Mouse (Mus musculus) limb, embryonic 12.5 days (tissue): Measurements from ENCODE around the gene 4931429L15Rik. TPM values are rescaled to one million over a fixed set of nuclear protein-coding genes. Genes with fewer than 3 reads are reported as not detected.
"Not testable (repeated sequence)": the region's sequence is repeated elsewhere in the genome, so short reads cannot be mapped to it uniquely, and the experiment has no call there.

Experiments
- ATAC-seq: fragments of 200-750 bp; cut with Nextera tagmentation; 2 replicates; pipeline ENCODE4 v1.8.0; 2017; ENCODE audit warnings: low read depth, moderate TSS enrichment; ENCODE audit not compliant: insufficient number of reproducible peaks, insufficient read depth, low FRiP score, low TSS enrichment
- H3K27ac ChIP-seq: fragments of 300-500 bp; sonication (generic); 2 replicates; pipeline ENCODE4 v1.5.1; 2016; ENCODE audit warnings: mild to moderate bottlenecking, moderate library complexity
- H3K27me3 ChIP-seq: fragments of 300-500 bp; sonication (generic); 2 replicates; pipeline ENCODE4 v1.6.1; 2016; ENCODE audit warnings: mild to moderate bottlenecking, moderate library complexity
- H3K36me3 ChIP-seq: fragments of 300-500 bp; sonication (generic); 2 replicates; pipeline ENCODE4 v1.6.1; 2016; ENCODE audit warnings: mild to moderate bottlenecking, moderate library complexity
- H3K4me1 ChIP-seq: fragments of 300-500 bp; sonication (generic); replicated peaks from 2 replicates; pipeline ENCODE4 v1.6.1; 2016
- H3K4me2 ChIP-seq: fragments of 300-500 bp; sonication (generic); 2 replicates; pipeline ENCODE4 v1.6.1; 2016; ENCODE audit warnings: mild to moderate bottlenecking, moderate library complexity
- H3K4me3 ChIP-seq: fragments of 300-500 bp; sonication (generic); replicated peaks from 2 replicates; pipeline ENCODE4 v1.5.1; 2016; ENCODE audit warnings: mild to moderate bottlenecking
- H3K9ac ChIP-seq: fragments of 300-500 bp; sonication (generic); replicated peaks from 2 replicates; pipeline ENCODE4 v1.6.1; 2016; ENCODE audit warnings: mild to moderate bottlenecking, moderate library complexity
- H3K9me3 ChIP-seq: fragments of 300-500 bp; sonication (generic); 2 replicates; pipeline ENCODE4 v1.6.1; 2016; ENCODE audit warnings: mild to moderate bottlenecking, moderate library complexity
- WGBS: fragments of 180-500 bp; shearing (Covaris S2); methylation state at CpG from one replicate; pipeline ENCODE4 v1.1.7; 2016; 5-methylcytosine and 5-hydroxymethylcytosine counted together
- polyA plus RNA-seq: library from polyadenylated mRNA; unstranded; fragments of >200 nt; fragmentation: Nextera tagmentation; extraction: Ambion mirVana; gene quantifications from 2 replicates; pipeline ENCODE4 v1.2.1, GENCODE M21; 2016

Gene 4931429L15Rik
- polyA plus RNA-seq, 1 experiment from 2014 or later = not detected

- Histone ChIP-seq H3K4me2 (no peak overlapping the region), H3K36me3 (no peaks in the 10 kb centered on the region), H3K27ac (no peak overlapping the region), H3K9me3 (no peaks in the 10 kb centered on the region), H3K4me1 (peaks cover 21% of the 10 kb centered on the region), H3K27me3 (peaks cover 23% of the 10 kb centered on the region), H3K4me3 (no peak overlapping the region), H3K9ac (no peak overlapping the region)
- ATAC-seq = no peak
- WGBS = 68% methylated on average over 7 of the region's 7 CpGs
Measured at GRCm38 (mm10) chr9:46337331-46337730, 17.5 kb upstream of the 4931429L15Rik start.

DNA sequence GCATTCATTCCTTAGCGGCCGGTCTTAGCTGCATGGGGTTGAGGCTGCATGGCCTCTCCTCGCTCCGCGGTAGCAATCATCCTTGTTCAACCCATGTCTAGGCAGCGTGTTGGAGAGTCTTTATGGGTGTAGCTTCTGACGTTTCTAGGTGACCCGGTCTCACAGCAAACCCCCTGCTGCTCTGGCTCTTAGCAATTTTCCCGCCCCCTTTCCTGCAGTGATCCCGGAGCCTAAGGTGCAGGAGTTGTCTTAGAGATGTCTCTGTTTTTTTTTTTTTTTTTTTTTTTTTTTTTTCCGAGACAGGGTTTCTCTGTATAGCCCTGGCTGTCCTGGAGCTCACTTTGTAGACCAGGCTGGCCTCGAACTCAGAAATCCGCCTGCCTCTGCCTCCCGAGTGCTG lies 16.5 kb upstream of the 4931429L15Rik start:
- H3K9me3 ChIP-seq, H3K4me2 ChIP-seq, H3K9ac ChIP-seq, H3K4me3 ChIP-seq, ATAC-seq, H3K27ac ChIP-seq, H3K36me3 ChIP-seq: not testable (repeated sequence)
- H3K4me1 ChIP-seq = peaks cover 21% of the 10 kb centered on the region
- 67% methylated on average over 13 of the region's 14 CpGs for WGBS
- H3K27me3 ChIP-seq = peaks cover 23% of the 10 kb centered on the region

DNA sequence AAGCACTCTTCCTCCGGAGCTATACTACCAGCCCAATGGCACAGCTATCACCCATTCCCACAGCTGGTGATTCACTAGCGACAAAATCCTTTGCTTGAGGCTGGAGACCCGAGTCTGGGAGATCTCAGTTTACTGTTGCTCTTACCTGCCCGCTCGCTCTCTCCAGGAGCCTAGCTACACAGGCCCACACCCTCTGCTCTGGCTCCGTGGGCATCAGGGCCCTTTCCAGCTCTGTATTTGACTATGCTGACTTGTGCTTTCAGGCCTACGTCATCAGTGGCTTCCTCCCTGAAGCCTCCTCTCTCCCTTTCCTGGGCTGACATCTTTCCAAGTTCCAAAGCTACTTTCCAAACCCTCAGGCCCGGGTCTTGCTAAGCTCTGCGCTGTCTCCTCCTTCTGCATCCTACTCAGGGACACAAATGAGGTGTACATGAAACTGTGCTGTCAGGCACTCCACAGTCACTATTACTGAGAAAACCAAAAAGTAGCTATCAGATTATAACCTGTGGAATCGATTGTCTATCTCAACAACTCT lies 15.7 kb upstream of the 4931429L15Rik start:
- H3K4me2 ChIP-seq = no peak overlapping the region
- no peak for ATAC-seq
- H3K27me3 ChIP-seq = peaks cover 25% of the 10 kb centered on the region
- H3K27ac ChIP-seq = no peak overlapping the region
- no peak overlapping the region for H3K9ac ChIP-seq
- H3K36me3 ChIP-seq = no peaks in the 10 kb centered on the region
- peaks cover 21% of the 10 kb centered on the region for H3K4me1 ChIP-seq
- no peaks in the 10 kb centered on the region for H3K9me3 ChIP-seq
- WGBS = 75% methylated on average over 10 of the region's 10 CpGs
- no peak overlapping the region for H3K4me3 ChIP-seq

GRCm38 (mm10) chr9:46334471-46335025 lies 14.8 kb upstream of the 4931429L15Rik start:
- no peak for ATAC-seq

DNA sequence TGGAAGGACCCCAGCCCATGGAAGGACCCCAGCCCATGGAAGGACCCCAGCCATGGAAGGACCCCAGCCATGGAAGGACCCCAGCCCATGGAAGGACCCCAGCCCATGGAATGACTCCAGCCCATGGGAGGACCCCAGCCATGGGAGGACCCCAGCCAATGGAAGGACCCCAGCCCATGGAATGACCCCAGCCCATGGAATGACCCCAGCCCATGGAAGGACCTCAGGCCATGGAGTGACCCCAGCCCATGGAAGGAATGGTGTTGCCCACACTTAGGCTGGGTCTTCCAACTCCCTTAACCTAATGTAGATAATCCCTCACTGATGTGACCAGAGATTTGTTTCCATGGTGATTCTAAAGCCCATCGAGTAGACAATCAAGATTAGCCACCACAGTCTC lies 11.5 kb upstream of the 4931429L15Rik start:
- peaks cover 28% of the 10 kb centered on the region for H3K27me3 ChIP-seq
- H3K4me3 ChIP-seq = no peak overlapping the region
- 89% methylated on average over 1 of the region's 1 CpGs for WGBS
- ATAC-seq = no peak
- H3K4me1 ChIP-seq = peaks cover 23% of the 10 kb centered on the region
- H3K36me3 ChIP-seq = no peaks in the 10 kb centered on the region
- H3K9me3 ChIP-seq = no peaks in the 10 kb centered on the region
- no peak overlapping the region for H3K27ac ChIP-seq
- H3K4me2 ChIP-seq = no peak overlapping the region
- no peak overlapping the region for H3K9ac ChIP-seq

More at GRCm38 (mm10) chr9:46334471-46335025, 14.8 kb upstream of the 4931429L15Rik start:
- Histone ChIP-seq H3K4me1 (peaks cover 23% of the 10 kb centered on the region), H3K36me3 (no peaks in the 10 kb centered on the region), H3K9ac (no peak overlapping the region), H3K9me3 (no peaks in the 10 kb centered on the region), H3K4me3 (no peak overlapping the region), H3K27ac (no peak overlapping the region), H3K27me3 (peaks cover 28% of the 10 kb centered on the region), H3K4me2 (peak overlapping the region; percentile 24; the same call in 1 of the 2 replicates)
- WGBS = 30% methylated on average over 26 of the region's 26 CpGs

- Histone ChIP-seq H3K9me3 (no peaks in the 10 kb centered on the region), H3K4me2 (no peak overlapping the region), H3K27me3 (peaks cover 23% of the 10 kb centered on the region), H3K27ac (no peak overlapping the region), H3K4me3 (no peak overlapping the region), H3K9ac (no peak overlapping the region), H3K36me3 (no peaks in the 10 kb centered on the region), H3K4me1 (peaks cover 23% of the 10 kb centered on the region)
- ATAC-seq = no peak
- WGBS = 48% methylated on average over 6 of the region's 6 CpGs
Measured at GRCm38 (mm10) chr9:46330586-46330895, 10.8 kb upstream of the 4931429L15Rik start.

DNA sequence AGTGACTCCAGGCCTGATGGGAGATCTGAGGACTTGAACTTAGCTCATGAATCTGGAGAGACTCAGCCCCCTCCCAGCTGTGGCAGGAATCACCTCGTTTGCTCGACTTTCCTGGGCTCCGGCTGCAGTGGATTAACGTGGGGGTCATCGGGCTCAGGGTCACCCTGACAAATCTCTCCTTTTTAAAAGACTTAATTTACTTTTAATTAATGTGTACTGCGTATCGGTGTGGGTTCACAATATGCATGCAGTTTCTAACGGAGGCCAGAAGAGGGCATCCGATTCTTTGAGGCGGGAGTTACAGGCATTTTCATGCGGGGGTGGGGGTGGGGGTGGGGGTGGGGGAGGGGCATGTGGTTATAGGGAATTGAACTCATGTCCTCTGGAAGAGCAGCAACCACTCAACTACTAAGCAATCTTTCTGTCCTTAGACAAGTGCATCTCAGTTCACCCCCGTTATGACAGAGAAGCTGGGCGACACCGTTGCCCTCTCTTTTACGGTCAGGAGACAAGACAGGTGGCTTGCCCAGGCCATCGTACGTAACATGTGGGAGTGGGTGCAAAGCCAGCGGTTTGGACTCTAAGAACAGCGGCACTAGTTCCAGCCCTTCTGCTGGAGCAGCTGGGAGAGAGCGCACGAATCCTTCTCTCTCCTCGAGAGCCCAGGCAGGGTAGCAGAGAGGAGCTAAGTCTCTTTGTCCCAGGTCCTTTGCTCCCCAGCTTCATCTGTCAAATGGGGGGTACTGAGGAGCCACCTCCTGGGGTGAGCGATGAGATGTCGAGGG lies 10.2 kb upstream of the 4931429L15Rik start:
- H3K27ac ChIP-seq = no peak overlapping the region
- H3K9me3 ChIP-seq = no peaks in the 10 kb centered on the region
- peaks cover 23% of the 10 kb centered on the region for H3K4me1 ChIP-seq
- no peaks in the 10 kb centered on the region for H3K36me3 ChIP-seq
- no peak overlapping the region for H3K4me3 ChIP-seq
- 0 out of 2 replicates have a peak, but pooled peaks have one; percentile 42 for ATAC-seq
- H3K27me3 ChIP-seq = peaks cover 17% of the 10 kb centered on the region
- no peak overlapping the region for H3K9ac ChIP-seq
- peak overlapping the region; percentile 55 for H3K4me2 ChIP-seq
- 14% methylated on average over 24 of the region's 24 CpGs for WGBS

DNA sequence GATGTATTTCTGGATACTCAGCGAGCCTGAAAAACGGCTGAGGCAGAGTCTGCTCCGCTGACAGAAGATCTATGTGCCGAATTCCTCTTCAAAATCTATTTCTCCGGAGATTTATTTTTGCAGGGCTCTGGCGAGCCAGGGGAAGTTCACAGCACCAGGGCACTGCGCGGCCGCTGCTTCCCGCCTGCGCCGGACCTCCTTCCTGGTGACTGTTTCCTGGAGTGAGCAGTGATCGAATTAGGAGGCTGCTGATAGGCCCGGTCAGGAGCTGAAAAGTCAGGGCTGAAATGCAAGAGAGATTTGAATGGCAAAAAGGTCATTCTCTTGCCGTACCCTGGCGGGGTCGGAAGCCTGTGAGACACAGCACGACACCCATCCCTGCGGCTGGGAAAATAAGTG lies 9.5 kb upstream of the 4931429L15Rik start:
- Histone ChIP-seq H3K9ac (peak overlapping the region; percentile 42), H3K27ac (peak overlapping the region; percentile 68), H3K27me3 (peaks cover 10% of the 10 kb centered on the region; the same call in 1 of the 2 replicates), H3K36me3 (no peaks in the 10 kb centered on the region), H3K4me1 (peaks cover 16% of the 10 kb centered on the region), H3K4me3 (peak overlapping the region; percentile 27), H3K9me3 (no peaks in the 10 kb centered on the region), H3K4me2 (peak overlapping the region; percentile 55)
- ATAC-seq = no peak
- WGBS = 2% methylated on average over 19 of the region's 19 CpGs

- Histone ChIP-seq H3K36me3 (no peaks in the 10 kb centered on the region), H3K9ac (peak overlapping the region; percentile 42), H3K27me3 (peaks cover 6% of the 10 kb centered on the region; the same call in 1 of the 2 replicates), H3K4me2 (peak overlapping the region; percentile 55), H3K27ac (peak overlapping the region; percentile 68), H3K9me3 (no peaks in the 10 kb centered on the region), H3K4me1 (peaks cover 16% of the 10 kb centered on the region), H3K4me3 (peak overlapping the region; percentile 27)
- ATAC-seq = no peak
- 3% methylated on average over 30 of the region's 30 CpGs for WGBS
Measured at GRCm38 (mm10) chr9:46328572-46329249, 8.9 kb upstream of the 4931429L15Rik start.

- WGBS = 59% methylated on average over 25 of the region's 25 CpGs
- no peak for ATAC-seq
- H3K4me3 ChIP-seq = peak overlapping the region; percentile 27
- H3K9ac ChIP-seq = 0 out of 2 replicates have a peak overlapping the region, but pooled peaks have one; percentile 42
- H3K27me3 ChIP-seq = peaks cover 6% of the 10 kb centered on the region; the same call in 1 of the 2 replicates
- H3K9me3 ChIP-seq = no peaks in the 10 kb centered on the region
- peak overlapping the region; percentile 55 for H3K4me2 ChIP-seq
- H3K4me1 ChIP-seq = peaks cover 16% of the 10 kb centered on the region
- no peak overlapping the region for H3K27ac ChIP-seq
- H3K36me3 ChIP-seq = no peaks in the 10 kb centered on the region
Measured at GRCm38 (mm10) chr9:46327706-46328571, 8.2 kb upstream of the 4931429L15Rik start.
